8 mouse cellular contexts compared by ENCODE assay signal in the genomic region with DNA sequence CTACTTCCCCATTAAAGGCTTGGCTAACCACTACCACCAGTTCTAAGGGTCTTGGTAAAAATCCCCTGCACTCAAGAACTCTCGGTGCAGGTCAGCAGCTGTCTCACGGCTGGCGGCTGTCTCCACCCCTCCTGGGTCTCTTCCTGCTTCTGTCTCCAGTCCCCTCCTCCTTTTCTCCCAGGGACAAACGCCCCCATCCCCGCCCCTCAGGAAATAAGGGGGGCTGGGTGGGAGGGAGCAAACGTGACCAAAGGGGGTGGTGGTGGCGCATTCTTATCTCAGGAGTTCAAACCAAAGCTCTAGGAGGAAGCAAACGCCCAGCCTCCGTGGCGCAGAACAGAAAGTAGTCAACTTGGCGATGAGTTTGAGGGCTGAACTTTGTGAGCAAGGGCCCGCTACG. TPM values are rescaled to one million over a fixed set of nuclear protein-coding genes. Genes with fewer than 3 reads are reported as not detected.
A peak's percentile ranks its signal among the peaks of the same experiment; 100 is the strongest.
DNase-seq lines count a peak whose midpoint lies in the region; ATAC-seq lines count a peak whose summit lies in the region.

No protein-coding gene starts in this region.

- H3K4me3 ChIP-seq in midbrain, embryonic 10.5 days: peak overlapping the region; percentile 63
- no peak overlapping the region for H3K4me3 ChIP-seq in midbrain, embryonic 16.5 days (ENCODE audit: low read depth, low read length)
- H3K4me3 ChIP-seq in embryonic facial prominence, embryonic 11.5 days (ENCODE audit: low read depth, low read length): peak overlapping the region; percentile 52
- H3K4me3 ChIP-seq in heart, embryonic 15.5 days: peak overlapping the region; percentile 61
- H3K4me3 ChIP-seq in stomach, embryonic 14.5 days (ENCODE audit: low read depth, low read length): peak overlapping the region; percentile 65

- peak; percentile 64 for DNase-seq in midbrain, embryonic 10.5 days (ENCODE audit: low spot score)
- DNase-seq in embryonic facial prominence, embryonic 11.5 days (ENCODE audit: low spot score): peak; percentile 83
- peak; percentile 86 for DNase-seq in kidney, postnatal 10 days
- no peak for DNase-seq in right cerebral cortex, postnatal 25 days

- no peaks in the 10 kb centered on the region for H3K36me3 ChIP-seq in midbrain, embryonic 10.5 days
- H3K36me3 ChIP-seq in midbrain, embryonic 16.5 days (ENCODE audit: control insufficient read depth, insufficient read depth, low read length): no peaks in the 10 kb centered on the region
- H3K36me3 ChIP-seq in embryonic facial prominence, embryonic 11.5 days (replicated peaks; ENCODE audit: control insufficient read depth, insufficient read depth, low read depth, low read length): no peaks in the 10 kb centered on the region
- no peaks in the 10 kb centered on the region for H3K36me3 ChIP-seq in heart, embryonic 15.5 days
- no peaks in the 10 kb centered on the region for H3K36me3 ChIP-seq in stomach, embryonic 14.5 days (ENCODE audit: control insufficient read depth, insufficient read depth, low read length)

- WGBS in midbrain, embryonic 10.5 days: 0% methylated on average over 13 of the region's 13 CpGs
- 0% methylated on average over 13 of the region's 13 CpGs for WGBS in midbrain, embryonic 16.5 days
- 0% methylated on average over 13 of the region's 13 CpGs for WGBS in embryonic facial prominence, embryonic 11.5 days
- WGBS in heart, embryonic 15.5 days: 0% methylated on average over 13 of the region's 13 CpGs
- WGBS in stomach, embryonic 14.5 days: 0% methylated on average over 13 of the region's 13 CpGs

- no peak overlapping the region for H3K9ac ChIP-seq in midbrain, embryonic 16.5 days (ENCODE audit: low read depth, low read length)
- H3K9ac ChIP-seq in embryonic facial prominence, embryonic 11.5 days (replicated peaks; ENCODE audit: low read length): no peak overlapping the region; the same call in 1 of the 2 replicates
- peak overlapping the region; percentile 70 for H3K9ac ChIP-seq in heart, embryonic 15.5 days
- H3K9ac ChIP-seq in stomach, embryonic 14.5 days (replicated peaks; ENCODE audit: low read depth, low read length): 0 out of 2 replicates have a peak overlapping the region, but pooled peaks have one; percentile 58

- ATAC-seq in midbrain, embryonic 16.5 days: no peak
- ATAC-seq in embryonic facial prominence, embryonic 11.5 days (replicated peaks; ENCODE audit: insufficient number of reproducible peaks, low FRiP score, low TSS enrichment, low read depth): no peak; the same call in 1 of the 2 replicates
- peak; percentile 69 for ATAC-seq in heart, embryonic 15.5 days (replicated peaks; ENCODE audit: insufficient number of reproducible peaks, insufficient read depth, low FRiP score, low read depth)
- peak; percentile 67 for ATAC-seq in megakaryocyte, adult 5-6 weeks (ENCODE audit: poor library complexity, severe bottlenecking)
- ATAC-seq in stomach, embryonic 14.5 days (ENCODE audit: insufficient number of reproducible peaks, insufficient read depth, low FRiP score, low read depth): peak; percentile 64

- no peak overlapping the region; the same call in 1 of the 2 replicates for H3K4me2 ChIP-seq in midbrain, embryonic 16.5 days (ENCODE audit: low read length)
- peak overlapping the region; percentile 93 for H3K4me2 ChIP-seq in embryonic facial prominence, embryonic 11.5 days (ENCODE audit: low read depth, low read length)
- H3K4me2 ChIP-seq in heart, embryonic 15.5 days: peak overlapping the region; percentile 92
- H3K4me2 ChIP-seq in stomach, embryonic 14.5 days (replicated peaks; ENCODE audit: low read depth, low read length): peak overlapping the region; percentile 93

- H3K27ac ChIP-seq in midbrain, embryonic 10.5 days (replicated peaks): no peak overlapping the region
- H3K27ac ChIP-seq in midbrain, embryonic 16.5 days (ENCODE audit: low read length): no peak overlapping the region
- no peak overlapping the region for H3K27ac ChIP-seq in embryonic facial prominence, embryonic 11.5 days (replicated peaks; ENCODE audit: low read depth, low read length)
- peak overlapping the region; percentile 85 for H3K27ac ChIP-seq in heart, embryonic 15.5 days
- H3K27ac ChIP-seq in stomach, embryonic 14.5 days (ENCODE audit: low read length): peak overlapping the region; percentile 89

- peaks cover 62% of the 10 kb centered on the region for H3K27me3 ChIP-seq in midbrain, embryonic 10.5 days (ENCODE audit: low read depth, poor library complexity, severe bottlenecking)
- peaks cover 41% of the 10 kb centered on the region for H3K27me3 ChIP-seq in midbrain, embryonic 16.5 days (ENCODE audit: control insufficient read depth, insufficient read depth, low read depth, low read length)
- H3K27me3 ChIP-seq in embryonic facial prominence, embryonic 11.5 days (ENCODE audit: control insufficient read depth, insufficient read depth, low read length): peaks cover 9% of the 10 kb centered on the region
- peaks cover 21% of the 10 kb centered on the region; the same call in 1 of the 2 replicates for H3K27me3 ChIP-seq in heart, embryonic 15.5 days
- H3K27me3 ChIP-seq in stomach, embryonic 14.5 days (ENCODE audit: control insufficient read depth, insufficient read depth, low read length): no peaks in the 10 kb centered on the region

- no peaks in the 10 kb centered on the region for H3K9me3 ChIP-seq in midbrain, embryonic 10.5 days (replicated peaks)
- no peaks in the 10 kb centered on the region for H3K9me3 ChIP-seq in midbrain, embryonic 16.5 days (replicated peaks; ENCODE audit: control insufficient read depth, low read length, poor library complexity, severe bottlenecking)
- H3K9me3 ChIP-seq in embryonic facial prominence, embryonic 11.5 days (replicated peaks; ENCODE audit: control insufficient read depth, low read length): no peaks in the 10 kb centered on the region
- H3K9me3 ChIP-seq in heart, embryonic 15.5 days (replicated peaks): no peaks in the 10 kb centered on the region
- no peaks in the 10 kb centered on the region for H3K9me3 ChIP-seq in stomach, embryonic 14.5 days (ENCODE audit: control insufficient read depth, low read depth, low read length)

- H3K4me1 ChIP-seq in midbrain, embryonic 10.5 days: peaks cover 35% of the 10 kb centered on the region
- peaks cover 6% of the 10 kb centered on the region; the same call in 1 of the 2 replicates for H3K4me1 ChIP-seq in midbrain, embryonic 16.5 days (ENCODE audit: control insufficient read depth, insufficient read depth, low read length)
- H3K4me1 ChIP-seq in embryonic facial prominence, embryonic 11.5 days (ENCODE audit: control insufficient read depth, insufficient read depth, low read length): peaks cover 3% of the 10 kb centered on the region; the same call in 1 of the 2 replicates
- peaks cover 43% of the 10 kb centered on the region for H3K4me1 ChIP-seq in heart, embryonic 15.5 days (replicated peaks)
- H3K4me1 ChIP-seq in stomach, embryonic 14.5 days (ENCODE audit: control insufficient read depth, insufficient read depth, low read length): peaks cover 12% of the 10 kb centered on the region

RNA-seq across cellular contexts. Expression of a gene that starts 0.9 kb away (rescaled TPM):
- polyA plus RNA-seq in midbrain, embryonic 10.5 days (2016; fragmentation: Nextera tagmentation; extraction: Ambion mirVana): 1.0 and 1.3 TPM in 2 replicates
- 0.70 and 0.73 TPM in 2 replicates for polyA plus RNA-seq in midbrain, embryonic 16.5 days (2015; fragmentation: Nextera tagmentation; extraction: Ambion mirVana)
- 1.5 and 1.7 TPM in 2 replicates for polyA plus RNA-seq in embryonic facial prominence, embryonic 11.5 days (2014; fragmentation: Nextera tagmentation; extraction: Ambion mirVana)
- polyA plus RNA-seq in heart, embryonic 15.5 days (2015; fragmentation: Nextera tagmentation; extraction: Ambion mirVana): 1.4 and 2.8 TPM in 2 replicates
- 5.9 and 6.2 TPM in 2 replicates for total RNA-seq in megakaryocyte, adult 5-6 weeks (2015)
- 10.9 and 12.2 TPM in 2 replicates for total RNA-seq in megakaryocyte, adult 5-6 weeks (2017)
- polyA plus RNA-seq in stomach, embryonic 14.5 days (2014; fragmentation: Nextera tagmentation; extraction: Ambion mirVana): 11.5 and 13.3 TPM in 2 replicates

RNA-seq across cellular contexts. Expression of a gene that starts 27.4 kb away (rescaled TPM):
- polyA plus RNA-seq in midbrain, embryonic 10.5 days (2016; fragmentation: Nextera tagmentation; extraction: Ambion mirVana): 2.8 and 3.4 TPM in 2 replicates
- polyA plus RNA-seq in midbrain, embryonic 16.5 days (2015; fragmentation: Nextera tagmentation; extraction: Ambion mirVana): 2.9 and 3.7 TPM in 2 replicates
- polyA plus RNA-seq in embryonic facial prominence, embryonic 11.5 days (2014; fragmentation: Nextera tagmentation; extraction: Ambion mirVana): 12.9 and 14.3 TPM in 2 replicates
- 4.7 and 5.7 TPM in 2 replicates for polyA plus RNA-seq in heart, embryonic 15.5 days (2015; fragmentation: Nextera tagmentation; extraction: Ambion mirVana)
- total RNA-seq in megakaryocyte, adult 5-6 weeks (2015): 115 and 120 TPM in 2 replicates
- total RNA-seq in megakaryocyte, adult 5-6 weeks (2017): 70.4 and 71.5 TPM in 2 replicates
- polyA plus RNA-seq in stomach, embryonic 14.5 days (2014; fragmentation: Nextera tagmentation; extraction: Ambion mirVana): 8.6 and 10.4 TPM in 2 replicates

Comparison
In these comparisons a context has a peak if more than half of its experiments do, and no peak if none do; other contexts are left out.
1. H3K27ac ChIP-seq: peak in heart, embryonic 15.5 days (single experiment) and stomach, embryonic 14.5 days (single experiment); none in midbrain, embryonic 10.5 days (single experiment), midbrain, embryonic 16.5 days (single experiment) and embryonic facial prominence, embryonic 11.5 days (single experiment).
2. ATAC-seq: peak in heart, embryonic 15.5 days (single experiment), megakaryocyte, adult 5-6 weeks (single experiment) and stomach, embryonic 14.5 days (single experiment); none in midbrain, embryonic 16.5 days (single experiment) and embryonic facial prominence, embryonic 11.5 days (single experiment).
3. H3K9ac ChIP-seq: peak in heart, embryonic 15.5 days (single experiment) and stomach, embryonic 14.5 days (single experiment); none in midbrain, embryonic 16.5 days (single experiment) and embryonic facial prominence, embryonic 11.5 days (single experiment).